Mouse (Mus musculus) olfactory bulb, adult 2 months (tissue): ENCODE data around the gene H2-Ab1.

Source experiments
- CTCF ChIP-seq: fragments of 200-500 bp; IDR thresholded peaks from 2 replicates; pipeline ENCODE4 v1.5.1; 2012; ENCODE audit warnings: low read depth, mild to moderate bottlenecking, low read length, moderate library complexity; ENCODE audit not compliant: insufficient read depth
- POLR2A ChIP-seq: fragments of 200-500 bp; IDR thresholded peaks from 2 replicates; pipeline ENCODE4 v1.6.1; 2012; ENCODE audit warnings: mild to moderate bottlenecking, low read depth, low read length, moderate library complexity; ENCODE audit not compliant: insufficient read depth

DNA sequence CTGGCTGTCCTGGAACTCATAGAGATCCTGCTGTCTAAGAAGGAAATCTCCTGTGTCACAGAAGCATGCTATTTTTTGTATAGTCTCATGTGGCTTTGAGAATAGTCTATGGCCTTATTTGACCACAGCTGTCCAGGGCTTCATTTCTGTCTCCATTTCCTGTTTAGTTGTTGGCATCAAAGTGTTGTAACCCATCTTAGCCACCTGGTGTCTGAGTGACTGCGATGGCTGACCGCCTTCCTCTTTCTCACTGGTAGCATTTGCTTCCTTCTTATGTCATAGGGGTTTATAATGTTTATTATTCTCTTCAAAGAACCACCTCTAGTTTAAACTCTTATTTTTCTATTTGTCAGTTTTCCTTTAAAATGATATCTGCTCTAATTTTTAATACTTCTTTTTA, 8.7 kb upstream of the H2-Ab1 start:
- no peak for TF ChIP-seq CTCF
- no peak for TF ChIP-seq POLR2A
